Mouse (Mus musculus): Measurements from ENCODE around the gene Nphs2. TPM values are rescaled to one million over a fixed set of nuclear protein-coding genes. Genes with fewer than 3 reads are reported as not detected.
A peak's percentile ranks its signal among the peaks of the same experiment; 100 is the strongest.
"Not testable (repeated sequence)": the region's sequence is repeated elsewhere in the genome, so short reads cannot be mapped to it uniquely, and the experiment has no call there.

Gene Nphs2
- polyA plus RNA-seq (2014; fragmentation: Nextera tagmentation; extraction: Ambion mirVana): not detected in 2 replicates

GRCm38 (mm10) chr1:156310630-156311029, at the start of gene Nphs2:
TSS of gene Nphs2 (plus strand) at chr1:156310727.
- Histone ChIP-seq H3K9me3 (ENCODE audit: control insufficient read depth, low read length) (no peaks in the 10 kb centered on the region), H3K27me3 (replicated peaks; ENCODE audit: control insufficient read depth, insufficient read depth, low read length) (peaks cover 38% of the 10 kb centered on the region), H3K4me1 (replicated peaks; ENCODE audit: control insufficient read depth, insufficient read depth, low read length) (no peaks in the 10 kb centered on the region), H3K27ac (ENCODE audit: low read depth, low read length) (no peak within 1 kb of the TSS), H3K9ac (ENCODE audit: low read depth, low read length) (no peak within 1 kb of the TSS), H3K36me3 (ENCODE audit: control insufficient read depth, insufficient read depth, low read length) (no peaks in the 10 kb centered on the region), H3K4me3 (ENCODE audit: low read depth, low read length) (peak within 1 kb of the TSS; percentile 23; the same call in 1 of the 2 replicates), H3K4me2 (peak within 1 kb of the TSS; percentile 48)
- ATAC-seq (replicated peaks; ENCODE audit: low FRiP score): no peak
- DNase-seq (ENCODE audit: low spot score): no peak
- 5% methylated on average over 29 of the region's 29 CpGs for WGBS

- no peak for ATAC-seq (replicated peaks; ENCODE audit: low FRiP score)
- H3K36me3 ChIP-seq (ENCODE audit: control insufficient read depth, insufficient read depth, low read length): no peaks in the 10 kb centered on the region
- H3K9me3 ChIP-seq (ENCODE audit: control insufficient read depth, low read length): no peaks in the 10 kb centered on the region
- H3K4me2 ChIP-seq: no peak overlapping the region
- H3K27ac ChIP-seq (ENCODE audit: low read depth, low read length): no peak overlapping the region
- no peak overlapping the region for H3K9ac ChIP-seq (ENCODE audit: low read depth, low read length)
- WGBS: 57% methylated on average over 2 of the region's 2 CpGs
- DNase-seq (ENCODE audit: low spot score): no peak
- H3K4me3 ChIP-seq (ENCODE audit: low read depth, low read length): no peak overlapping the region
- no peaks in the 10 kb centered on the region for H3K27me3 ChIP-seq (replicated peaks; ENCODE audit: control insufficient read depth, insufficient read depth, low read length)
- H3K4me1 ChIP-seq (replicated peaks; ENCODE audit: control insufficient read depth, insufficient read depth, low read length): no peaks in the 10 kb centered on the region
Observed at GRCm38 (mm10) chr1:156263352-156263751, 47.2 kb upstream of the Nphs2 start.

DNA sequence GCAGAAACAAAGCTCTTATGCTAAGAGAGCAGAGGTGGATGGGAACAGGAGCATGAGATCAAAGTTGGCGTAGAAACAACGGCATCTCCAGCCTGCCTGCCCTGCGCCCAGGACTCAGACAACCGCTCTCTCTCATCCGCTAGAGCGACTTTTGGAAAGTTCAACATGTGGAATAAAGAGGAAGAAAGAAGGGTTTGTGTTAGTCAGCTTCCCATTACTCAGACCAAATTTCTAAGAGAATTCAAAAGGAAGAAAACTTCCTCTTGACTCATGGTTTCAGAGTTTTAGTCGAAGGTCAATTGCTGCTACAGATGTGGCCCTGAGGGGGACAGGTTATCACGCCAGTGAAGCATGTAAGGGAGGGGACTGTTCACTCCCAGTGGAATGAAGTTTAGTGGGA, 46.6 kb upstream of the Nphs2 start:
- H3K9ac ChIP-seq (ENCODE audit: low read depth, low read length): no peak overlapping the region
- no peak overlapping the region for H3K4me3 ChIP-seq (ENCODE audit: low read depth, low read length)
- no peak overlapping the region for H3K4me2 ChIP-seq
- no peak for DNase-seq (ENCODE audit: low spot score)
- H3K4me1 ChIP-seq (replicated peaks; ENCODE audit: control insufficient read depth, insufficient read depth, low read length): no peaks in the 10 kb centered on the region
- H3K9me3 ChIP-seq (ENCODE audit: control insufficient read depth, low read length): no peaks in the 10 kb centered on the region
- no peaks in the 10 kb centered on the region for H3K27me3 ChIP-seq (replicated peaks; ENCODE audit: control insufficient read depth, insufficient read depth, low read length)
- ATAC-seq (replicated peaks; ENCODE audit: low FRiP score): no peak
- H3K36me3 ChIP-seq (ENCODE audit: control insufficient read depth, insufficient read depth, low read length): no peaks in the 10 kb centered on the region
- H3K27ac ChIP-seq (ENCODE audit: low read depth, low read length): no peak overlapping the region
- WGBS: 85% methylated on average over 8 of the region's 8 CpGs

DNA sequence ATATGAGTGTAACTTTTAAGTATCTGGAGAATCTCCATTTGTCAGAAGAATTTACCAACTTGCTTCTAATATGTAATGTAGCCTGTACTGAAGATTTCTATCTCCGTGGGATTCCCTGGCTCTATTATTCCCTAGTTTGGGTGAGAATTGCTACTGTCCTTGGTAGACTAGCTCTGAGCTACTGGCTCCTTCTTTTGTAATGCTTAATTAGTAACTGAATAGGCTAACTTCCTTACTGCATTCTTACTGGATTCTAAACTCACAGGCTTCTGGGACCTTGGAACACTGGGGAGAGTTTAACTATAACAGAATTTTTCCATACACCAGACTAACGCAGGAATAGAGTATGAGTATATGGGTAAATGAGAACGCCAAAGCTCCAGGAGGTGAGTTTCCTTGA, 42.0 kb upstream of the Nphs2 start:
- H3K36me3 ChIP-seq (ENCODE audit: control insufficient read depth, insufficient read depth, low read length); H3K27me3 ChIP-seq (replicated peaks; ENCODE audit: control insufficient read depth, insufficient read depth, low read length); H3K4me2 ChIP-seq; H3K4me1 ChIP-seq (replicated peaks; ENCODE audit: control insufficient read depth, insufficient read depth, low read length); H3K4me3 ChIP-seq (ENCODE audit: low read depth, low read length); H3K27ac ChIP-seq (ENCODE audit: low read depth, low read length); ATAC-seq (replicated peaks; ENCODE audit: low FRiP score); H3K9ac ChIP-seq (ENCODE audit: low read depth, low read length); DNase-seq (ENCODE audit: low spot score); H3K9me3 ChIP-seq (ENCODE audit: control insufficient read depth, low read length): not testable (repeated sequence)
- 42% methylated on average over 3 of the region's 3 CpGs for WGBS

- Histone ChIP-seq H3K27ac (ENCODE audit: low read depth, low read length) (no peak overlapping the region), H3K9me3 (ENCODE audit: control insufficient read depth, low read length) (no peaks in the 10 kb centered on the region), H3K36me3 (ENCODE audit: control insufficient read depth, insufficient read depth, low read length) (no peaks in the 10 kb centered on the region), H3K4me2 (no peak overlapping the region), H3K9ac (ENCODE audit: low read depth, low read length) (no peak overlapping the region), H3K4me3 (ENCODE audit: low read depth, low read length) (no peak overlapping the region), H3K27me3 (replicated peaks; ENCODE audit: control insufficient read depth, insufficient read depth, low read length) (no peaks in the 10 kb centered on the region), H3K4me1 (replicated peaks; ENCODE audit: control insufficient read depth, insufficient read depth, low read length) (no peaks in the 10 kb centered on the region)
- ATAC-seq (replicated peaks; ENCODE audit: low FRiP score) (no peak), DNase-seq (ENCODE audit: low spot score) (no peak)
- 80% methylated on average over 9 of the region's 9 CpGs for whole genome bisulfite sequencing
Observed at GRCm38 (mm10) chr1:156270471-156270870, 40.1 kb upstream of the Nphs2 start.

DNA sequence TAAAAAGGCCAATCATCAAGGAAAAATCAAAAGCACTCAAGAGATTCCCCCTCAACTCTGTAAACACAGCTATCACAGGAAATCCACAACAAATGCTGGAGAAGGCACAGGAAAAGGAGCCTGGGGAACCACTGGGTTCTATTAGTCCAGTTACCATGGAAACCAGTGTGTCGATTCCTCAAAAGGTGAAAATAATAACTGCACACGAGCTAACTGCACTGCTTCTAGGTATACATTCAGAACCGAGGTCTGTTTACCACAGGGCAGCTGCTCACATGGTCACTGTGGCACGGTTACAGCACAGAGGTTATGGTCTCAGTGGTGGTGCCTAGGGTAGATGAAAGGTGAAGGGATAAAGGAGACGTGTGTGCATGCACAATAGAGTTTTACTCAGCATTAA, 38.9 kb upstream of the Nphs2 start:
- Histone ChIP-seq H3K4me2 (no peak overlapping the region), H3K9ac (ENCODE audit: low read depth, low read length) (no peak overlapping the region), H3K4me3 (ENCODE audit: low read depth, low read length) (no peak overlapping the region), H3K27me3 (replicated peaks; ENCODE audit: control insufficient read depth, insufficient read depth, low read length) (no peaks in the 10 kb centered on the region), H3K27ac (ENCODE audit: low read depth, low read length) (no peak overlapping the region), H3K36me3 (ENCODE audit: control insufficient read depth, insufficient read depth, low read length) (no peaks in the 10 kb centered on the region), H3K4me1 (replicated peaks; ENCODE audit: control insufficient read depth, insufficient read depth, low read length) (no peaks in the 10 kb centered on the region), H3K9me3 (ENCODE audit: control insufficient read depth, low read length) (no peaks in the 10 kb centered on the region)
- DNase-seq (ENCODE audit: low spot score) (no peak), ATAC-seq (replicated peaks; ENCODE audit: low FRiP score) (no peak)
- 52% methylated on average over 5 of the region's 5 CpGs for WGBS

- H3K36me3 ChIP-seq (ENCODE audit: control insufficient read depth, insufficient read depth, low read length): no peaks in the 10 kb centered on the region
- ATAC-seq (replicated peaks; ENCODE audit: low FRiP score): no peak; the same call in 1 of the 2 replicates
- DNase-seq (ENCODE audit: low spot score): no peak
- H3K4me2 ChIP-seq: no peak overlapping the region
- H3K9ac ChIP-seq (ENCODE audit: low read depth, low read length): no peak overlapping the region
- no peak overlapping the region for H3K27ac ChIP-seq (ENCODE audit: low read depth, low read length)
- no peaks in the 10 kb centered on the region for H3K9me3 ChIP-seq (ENCODE audit: control insufficient read depth, low read length)
- H3K4me3 ChIP-seq (ENCODE audit: low read depth, low read length): no peak overlapping the region
- no peaks in the 10 kb centered on the region for H3K4me1 ChIP-seq (replicated peaks; ENCODE audit: control insufficient read depth, insufficient read depth, low read length)
- 62% methylated on average over 7 of the region's 7 CpGs for WGBS
- no peaks in the 10 kb centered on the region for H3K27me3 ChIP-seq (replicated peaks; ENCODE audit: control insufficient read depth, insufficient read depth, low read length)
Observed at GRCm38 (mm10) chr1:156273647-156274046, 36.9 kb upstream of the Nphs2 start.

DNA sequence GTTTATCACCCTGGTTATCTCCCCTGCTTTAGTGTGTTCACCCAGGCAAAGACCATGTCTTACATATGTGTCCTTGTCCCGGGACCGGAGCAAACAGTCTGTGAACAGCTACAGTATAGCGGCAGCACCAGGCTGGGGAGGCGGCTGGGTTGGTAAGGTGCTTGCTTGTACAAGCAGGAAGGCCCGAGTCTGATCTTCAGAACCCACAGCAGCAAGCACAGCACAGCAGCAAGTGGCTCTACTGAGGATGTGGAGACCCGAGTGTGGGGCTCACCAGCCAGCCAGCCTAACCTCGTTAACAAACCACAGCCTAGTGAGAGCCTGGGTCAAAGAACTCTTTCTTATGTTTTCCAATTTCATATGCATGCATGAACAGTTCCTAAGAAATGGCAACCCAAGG, 30.4 kb upstream of the Nphs2 start:
- Histone ChIP-seq H3K4me3 (ENCODE audit: low read depth, low read length) (no peak overlapping the region), H3K27ac (ENCODE audit: low read depth, low read length) (no peak overlapping the region), H3K4me1 (replicated peaks; ENCODE audit: control insufficient read depth, insufficient read depth, low read length) (peaks cover 4% of the 10 kb centered on the region; the same call in 1 of the 2 replicates), H3K9ac (ENCODE audit: low read depth, low read length) (no peak overlapping the region), H3K27me3 (replicated peaks; ENCODE audit: control insufficient read depth, insufficient read depth, low read length) (no peaks in the 10 kb centered on the region), H3K9me3 (ENCODE audit: control insufficient read depth, low read length) (no peaks in the 10 kb centered on the region), H3K4me2 (no peak overlapping the region), H3K36me3 (ENCODE audit: control insufficient read depth, insufficient read depth, low read length) (no peaks in the 10 kb centered on the region)
- no peak for DNase-seq (ENCODE audit: low spot score)
- WGBS: 74% methylated on average over 7 of the region's 7 CpGs
- no peak for ATAC-seq (replicated peaks; ENCODE audit: low FRiP score)

DNA sequence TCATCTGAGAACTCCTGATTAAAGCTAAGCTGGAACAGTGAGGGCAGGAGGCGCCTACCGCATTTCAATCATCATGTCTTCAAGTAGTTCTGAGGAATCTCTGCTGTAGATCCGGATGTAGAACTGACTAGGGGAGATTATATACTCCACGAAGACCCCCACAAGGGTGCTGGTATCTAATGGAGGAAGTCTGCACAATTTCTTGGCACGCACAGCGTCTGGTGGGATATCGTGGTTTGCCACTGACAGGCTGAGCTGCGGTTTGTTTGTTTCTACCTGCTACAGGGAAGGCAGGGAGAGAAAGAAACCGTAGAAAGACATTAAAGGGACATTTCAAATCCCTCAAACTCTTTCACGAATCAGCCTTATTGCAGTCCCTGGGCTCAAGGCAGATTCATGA, 26.3 kb upstream of the Nphs2 start:
- Histone ChIP-seq H3K27ac (ENCODE audit: low read depth, low read length) (no peak overlapping the region), H3K9ac (ENCODE audit: low read depth, low read length) (no peak overlapping the region), H3K4me2 (no peak overlapping the region), H3K9me3 (ENCODE audit: control insufficient read depth, low read length) (no peaks in the 10 kb centered on the region), H3K4me3 (ENCODE audit: low read depth, low read length) (no peak overlapping the region), H3K4me1 (replicated peaks; ENCODE audit: control insufficient read depth, insufficient read depth, low read length) (peaks cover 4% of the 10 kb centered on the region; the same call in 1 of the 2 replicates), H3K27me3 (replicated peaks; ENCODE audit: control insufficient read depth, insufficient read depth, low read length) (no peaks in the 10 kb centered on the region), H3K36me3 (ENCODE audit: control insufficient read depth, insufficient read depth, low read length) (no peaks in the 10 kb centered on the region)
- ATAC-seq (replicated peaks; ENCODE audit: low FRiP score): no peak
- 29% methylated on average over 10 of the region's 10 CpGs for WGBS
- no peak for DNase-seq (ENCODE audit: low spot score)
